Mouse (Mus musculus) lung, embryonic 14.5 days (tissue): ENCODE measurements around the gene Prkab1. TPM values are rescaled to one million over a fixed set of nuclear protein-coding genes. Genes with fewer than 3 reads are reported as not detected.
A peak's percentile ranks its signal among the peaks of the same experiment; 100 is the strongest.

Experiments used
- ATAC-seq: fragments of 200-750 bp; cut with Nextera tagmentation; 2 replicates; pipeline ENCODE4 v1.8.0; 2017; ENCODE audit warnings: mild to moderate bottlenecking, moderate TSS enrichment, moderate library complexity; ENCODE audit not compliant: insufficient read depth
- DNase-seq: peaks from one replicate; pipeline ENCODE4 v3.0.0-alpha.2; 2015
- H3K27ac ChIP-seq: fragments of 300-500 bp; sonication (generic); 2 replicates; pipeline ENCODE4 v1.5.1; 2014; ENCODE audit warnings: low read depth, mild to moderate bottlenecking, moderate library complexity
- H3K27me3 ChIP-seq: fragments of 300-500 bp; sonication (generic); 2 replicates; pipeline ENCODE4 v1.6.1; 2014; ENCODE audit warnings: low read length, control low read depth; ENCODE audit not compliant: insufficient read depth
- H3K36me3 ChIP-seq: fragments of 300-500 bp; sonication (generic); 2 replicates; pipeline ENCODE4 v1.6.1; 2014; ENCODE audit warnings: control low read depth; ENCODE audit not compliant: insufficient read depth
- H3K4me1 ChIP-seq: fragments of 300-500 bp; sonication (generic); 2 replicates; pipeline ENCODE4 v1.6.1; 2014; ENCODE audit warnings: antibody characterized with exemption, control low read depth; ENCODE audit not compliant: insufficient read depth
- H3K4me2 ChIP-seq: fragments of 300-500 bp; sonication (generic); 2 replicates; pipeline ENCODE4 v1.6.1; 2014; ENCODE audit warnings: mild to moderate bottlenecking
- H3K4me3 ChIP-seq: fragments of 300-500 bp; sonication (generic); 2 replicates; pipeline ENCODE4 v1.5.1; 2014; ENCODE audit warnings: low read depth, low read length
- H3K9ac ChIP-seq: fragments of 300-500 bp; sonication (generic); 2 replicates; pipeline ENCODE4 v1.6.1; 2014
- H3K9me3 ChIP-seq: fragments of 300-500 bp; sonication (generic); 2 replicates; pipeline ENCODE4 v1.6.1; 2016; ENCODE audit warnings: low read depth, low read length, control low read depth
- CTCF ChIP-seq: IDR thresholded peaks from 2 replicates; pipeline ENCODE4 v1.5.1; 2016; ENCODE audit warnings: antibody characterized with exemption, low read depth
- WGBS: fragments of 180-500 bp; shearing (Covaris S2); extraction: QIAGEN DNeasy Blood & Tissue Kit; methylation state at CpG from one replicate; pipeline ENCODE4 v1.1.7; 2014; 5-methylcytosine and 5-hydroxymethylcytosine counted together
- polyA plus RNA-seq: library from polyadenylated mRNA; unstranded; fragments of >200 nt; fragmentation: Nextera tagmentation; extraction: Ambion mirVana; gene quantifications from 2 replicates; pipeline ENCODE4 v1.2.1, GENCODE M21; 2014

Gene Prkab1
- 68.9 and 71.6 TPM in 2 replicates for polyA plus RNA-seq

- H3K27ac ChIP-seq, result peak within 1 kb of the TSS; percentile 89
- H3K9ac ChIP-seq, result peak within 1 kb of the TSS; percentile 87
- no peaks in the 10 kb centered on the region for H3K27me3 ChIP-seq
- WGBS, result under 1% methylated on average over 39 of the region's 46 CpGs
- peak within 1 kb of the TSS; percentile 87 for H3K4me2 ChIP-seq
- TF ChIP-seq CTCF, result peak; percentile 66
- ATAC-seq (peak; percentile 98), DNase-seq (peak; percentile 97)
- H3K36me3 ChIP-seq, result peaks cover 30% of the 10 kb centered on the region
- no peaks in the 10 kb centered on the region for H3K9me3 ChIP-seq
- peak within 1 kb of the TSS; percentile 84 for H3K4me3 ChIP-seq
- H3K4me1 ChIP-seq, result no peaks in the 10 kb centered on the region
Measured at GRCm38 (mm10) chr5:116024327-116024739, at the start of gene Prkab1. Gene Prkab1 (minus strand): TSS chr5:116024508.

- H3K27ac ChIP-seq, result no peak overlapping the region
- DNase-seq, result peak; percentile 56
- H3K36me3 ChIP-seq, result no peaks in the 10 kb centered on the region
- 54% methylated on average over 4 of the region's 4 CpGs for WGBS
- no peak overlapping the region for H3K4me2 ChIP-seq
- no peaks in the 10 kb centered on the region for H3K9me3 ChIP-seq
- no peak overlapping the region for H3K4me3 ChIP-seq
- no peak overlapping the region for H3K9ac ChIP-seq
- H3K27me3 ChIP-seq, result no peaks in the 10 kb centered on the region
- H3K4me1 ChIP-seq, result no peaks in the 10 kb centered on the region
- no peak for TF ChIP-seq CTCF
- ATAC-seq, result no peak
Measured at GRCm38 (mm10) chr5:116069618-116070017, 45.3 kb upstream of the Prkab1 start.

DNA sequence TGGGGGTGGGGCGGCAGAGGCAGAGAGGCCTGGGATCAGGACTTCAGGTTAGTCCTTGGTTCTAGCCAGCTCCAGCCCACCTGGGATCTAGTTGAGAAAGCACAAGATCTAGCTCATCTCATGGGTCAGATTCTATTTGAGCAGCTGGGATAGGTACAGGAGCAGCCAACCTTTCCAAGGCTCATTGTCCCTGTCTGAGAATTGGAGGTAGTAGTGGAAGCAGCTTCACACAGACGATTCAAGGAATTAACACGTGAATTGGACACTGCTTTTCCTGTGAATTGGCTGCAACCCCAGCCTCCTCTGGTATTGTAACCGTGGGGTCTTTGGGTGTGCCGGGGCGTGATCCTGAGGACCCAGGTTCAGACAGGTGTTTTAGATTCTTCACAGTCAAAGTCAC lies 28.5 kb upstream of the Prkab1 start:
- no peak overlapping the region for H3K27ac ChIP-seq
- no peak for DNase-seq
- no peaks in the 10 kb centered on the region for H3K27me3 ChIP-seq
- ATAC-seq, result no peak
- H3K36me3 ChIP-seq, result no peaks in the 10 kb centered on the region
- H3K4me1 ChIP-seq, result no peaks in the 10 kb centered on the region
- H3K4me2 ChIP-seq, result no peak overlapping the region
- H3K9me3 ChIP-seq, result no peaks in the 10 kb centered on the region
- no peak overlapping the region for H3K4me3 ChIP-seq
- 43% methylated on average over 6 of the region's 6 CpGs for WGBS
- no peak overlapping the region for H3K9ac ChIP-seq
- TF ChIP-seq CTCF, result no peak

DNA sequence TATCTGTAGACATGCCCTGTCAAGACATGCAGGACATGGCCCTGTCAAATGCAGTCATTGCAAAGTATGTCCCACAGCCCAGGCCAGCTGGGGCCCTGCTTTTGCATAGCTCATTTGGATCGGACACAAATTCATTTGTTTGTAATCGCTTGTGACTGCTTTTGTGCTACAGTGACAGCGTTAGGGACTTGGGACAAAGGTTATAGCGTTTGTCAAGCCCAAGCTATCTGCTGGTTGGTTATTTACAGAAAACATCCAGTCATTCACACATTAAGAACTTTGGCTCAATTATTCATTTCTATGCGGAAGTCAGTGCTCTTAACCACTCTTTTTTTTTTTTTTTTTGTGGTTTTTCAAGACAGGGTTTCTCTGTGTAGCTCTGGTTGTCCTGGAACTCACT lies 27.9 kb upstream of the Prkab1 start:
- H3K9me3 ChIP-seq, result no peaks in the 10 kb centered on the region
- no peaks in the 10 kb centered on the region for H3K4me1 ChIP-seq
- no peak overlapping the region for H3K4me2 ChIP-seq
- DNase-seq, result no peak
- H3K9ac ChIP-seq, result no peak overlapping the region
- no peak for TF ChIP-seq CTCF
- H3K27ac ChIP-seq, result no peak overlapping the region
- H3K27me3 ChIP-seq, result no peaks in the 10 kb centered on the region
- no peaks in the 10 kb centered on the region for H3K36me3 ChIP-seq
- no peak overlapping the region for H3K4me3 ChIP-seq
- WGBS, result 78% methylated on average over 5 of the region's 5 CpGs
- ATAC-seq, result no peak

- DNase-seq, result no peak
- Histone ChIP-seq H3K36me3 (no peaks in the 10 kb centered on the region), H3K27ac (no peak overlapping the region), H3K9ac (no peak overlapping the region), H3K4me2 (no peak overlapping the region), H3K27me3 (no peaks in the 10 kb centered on the region), H3K4me3 (no peak overlapping the region), H3K9me3 (no peaks in the 10 kb centered on the region), H3K4me1 (no peaks in the 10 kb centered on the region)
- ATAC-seq, result no peak
- no peak for TF ChIP-seq CTCF
- 66% methylated on average over 4 of the region's 4 CpGs for WGBS
Measured at GRCm38 (mm10) chr5:116049821-116050220, 25.5 kb upstream of the Prkab1 start.

DNA sequence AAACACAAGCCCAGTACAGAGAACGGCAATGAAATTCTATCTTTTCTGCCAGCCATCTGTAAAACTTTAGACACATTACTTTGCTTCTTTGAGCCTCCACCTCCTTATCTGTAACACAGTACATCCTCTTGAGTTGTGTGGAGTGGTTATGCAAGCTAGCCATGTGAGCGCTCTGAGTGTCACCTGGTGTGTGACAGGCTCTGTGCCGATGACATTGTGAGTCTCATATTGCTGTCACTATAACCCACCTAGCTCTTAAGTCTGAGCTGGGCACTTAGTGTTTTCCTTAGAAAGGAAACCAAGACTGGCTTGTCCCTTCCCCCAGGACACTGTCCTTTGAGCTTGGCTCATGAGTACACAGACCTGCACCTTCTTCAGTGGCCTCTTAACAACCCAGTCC lies 24.0 kb upstream of the Prkab1 start:
- Histone ChIP-seq H3K27ac (no peak overlapping the region), H3K36me3 (no peaks in the 10 kb centered on the region), H3K4me1 (no peaks in the 10 kb centered on the region), H3K9ac (no peak overlapping the region), H3K9me3 (no peaks in the 10 kb centered on the region), H3K4me2 (no peak overlapping the region), H3K4me3 (no peak overlapping the region), H3K27me3 (no peaks in the 10 kb centered on the region)
- TF ChIP-seq CTCF, result no peak
- ATAC-seq, result no peak
- WGBS, result 71% methylated on average over 3 of the region's 3 CpGs
- no peak for DNase-seq

- no peak for TF ChIP-seq CTCF
- H3K4me3 ChIP-seq, result no peak overlapping the region
- no peaks in the 10 kb centered on the region for H3K4me1 ChIP-seq
- ATAC-seq (no peak), DNase-seq (no peak)
- H3K27me3 ChIP-seq, result no peaks in the 10 kb centered on the region
- no peaks in the 10 kb centered on the region for H3K9me3 ChIP-seq
- no peak overlapping the region for H3K27ac ChIP-seq
- no peak overlapping the region for H3K9ac ChIP-seq
- WGBS, result 72% methylated on average over 4 of the region's 4 CpGs
- H3K4me2 ChIP-seq, result no peak overlapping the region
- no peaks in the 10 kb centered on the region for H3K36me3 ChIP-seq
Measured at GRCm38 (mm10) chr5:116046246-116046645, 21.9 kb upstream of the Prkab1 start.

- 81% methylated on average over 8 of the region's 8 CpGs for WGBS
- TF ChIP-seq CTCF, result no peak
- H3K9ac ChIP-seq, result no peak overlapping the region
- no peaks in the 10 kb centered on the region for H3K4me1 ChIP-seq
- ATAC-seq (no peak), DNase-seq (no peak)
- H3K4me2 ChIP-seq, result no peak overlapping the region
- no peaks in the 10 kb centered on the region for H3K27me3 ChIP-seq
- H3K36me3 ChIP-seq, result no peaks in the 10 kb centered on the region
- no peaks in the 10 kb centered on the region for H3K9me3 ChIP-seq
- no peak overlapping the region for H3K4me3 ChIP-seq
- H3K27ac ChIP-seq, result no peak overlapping the region
Measured at GRCm38 (mm10) chr5:116045581-116045980, 21.3 kb upstream of the Prkab1 start.
